Mouse (Mus musculus): ENCODE data around the gene Tax1bp1.

GRCm38 (mm10) chr6:52680458-52681032 lies 33.0 kb upstream of the Tax1bp1 start:
- TF ChIP-seq EP300 (optimal IDR thresholded peaks at IDR 0.05) = no peak
- no peak for TF ChIP-seq CTCF (IDR thresholded peaks at IDR 0.05; ENCODE audit: low read depth)

Measured in stomach, postnatal 0 days (tissue).